Mouse (Mus musculus) liver, embryonic 13.5 days (tissue): Measurements from ENCODE around the gene Gk5. TPM values are rescaled to one million over a fixed set of nuclear protein-coding genes. Genes with fewer than 3 reads are reported as not detected.
"Not testable (repeated sequence)": the region's sequence is repeated elsewhere in the genome, so short reads cannot be mapped to it uniquely, and the experiment has no call there.

Source experiments
- ATAC-seq: fragments of 200-750 bp; cut with Nextera tagmentation; 2 replicates; pipeline ENCODE4 v1.8.0; 2017; ENCODE audit warnings: low read depth, mild to moderate bottlenecking, moderate number of reproducible peaks, moderate library complexity
- DNase-seq: peaks from one replicate; pipeline ENCODE4 v3.0.0; 2022
- H3K27ac ChIP-seq: fragments of 300-500 bp; sonication (generic); 2 replicates; pipeline ENCODE4 v1.5.1; 2015; ENCODE audit warnings: moderate library complexity, mild to moderate bottlenecking, inconsistent platforms
- H3K27me3 ChIP-seq: fragments of 300-500 bp; sonication (generic); 2 replicates; pipeline ENCODE4 v1.6.1; 2015; ENCODE audit warnings: mild to moderate bottlenecking, inconsistent platforms
- H3K36me3 ChIP-seq: fragments of 300-500 bp; sonication (generic); 2 replicates; pipeline ENCODE4 v1.6.1; 2015; ENCODE audit warnings: mild to moderate bottlenecking, inconsistent platforms
- H3K4me1 ChIP-seq: fragments of 300-500 bp; sonication (generic); replicated peaks from 2 replicates; pipeline ENCODE4 v1.6.1; 2015; ENCODE audit warnings: inconsistent platforms
- H3K4me2 ChIP-seq: fragments of 300-500 bp; sonication (generic); 2 replicates; pipeline ENCODE4 v1.6.1; 2015; ENCODE audit warnings: inconsistent platforms, mild to moderate bottlenecking, moderate library complexity
- H3K4me3 ChIP-seq: fragments of 300-500 bp; sonication (generic); replicated peaks from 2 replicates; pipeline ENCODE4 v1.5.1; 2015; ENCODE audit warnings: mild to moderate bottlenecking, inconsistent platforms
- H3K9ac ChIP-seq: fragments of 300-500 bp; sonication (generic); 2 replicates; pipeline ENCODE4 v1.6.1; 2015; ENCODE audit warnings: mild to moderate bottlenecking, inconsistent platforms
- H3K9me3 ChIP-seq: fragments of 300-500 bp; sonication (generic); replicated peaks from 2 replicates; pipeline ENCODE4 v1.6.1; 2016; ENCODE audit warnings: inconsistent platforms
- WGBS: fragments of 180-500 bp; shearing (Covaris S2); methylation state at CpG from one replicate; pipeline ENCODE4 v1.1.7; 2015; ENCODE audit not compliant: insufficient replicate concordance; 5-methylcytosine and 5-hydroxymethylcytosine counted together
- polyA plus RNA-seq: library from polyadenylated mRNA; unstranded; fragments of >200 nt; fragmentation: Nextera tagmentation; extraction: Ambion mirVana; gene quantifications from 2 replicates; pipeline ENCODE4 v1.2.1, GENCODE M21; 2015

Gene Gk5
- polyA plus RNA-seq = 0.47 and 0.64 TPM in 2 replicates

- Histone ChIP-seq H3K4me2 (peak within 1 kb of the TSS; percentile 91), H3K4me3 (peak within 1 kb of the TSS; percentile 67), H3K27me3 (peaks cover 12% of the 10 kb centered on the region), H3K36me3 (no peaks in the 10 kb centered on the region), H3K9ac (peak within 1 kb of the TSS; percentile 65), H3K4me1 (peaks cover 20% of the 10 kb centered on the region), H3K27ac (no peak within 1 kb of the TSS), H3K9me3 (no peaks in the 10 kb centered on the region)
- peak; percentile 91 for DNase-seq
- peak; percentile 95 for ATAC-seq
- WGBS = 1% methylated on average over 76 of the region's 76 CpGs
Observed at GRCm38 (mm10) chr9:96118861-96119772, at the start of gene Gk5. Gene Gk5 (plus strand): TSS chr9:96119362.

- H3K9ac ChIP-seq = no peak overlapping the region
- ATAC-seq (no peak), DNase-seq (no peak)
- no peaks in the 10 kb centered on the region for H3K9me3 ChIP-seq
- H3K36me3 ChIP-seq = no peaks in the 10 kb centered on the region
- H3K27ac ChIP-seq = no peak overlapping the region
- no peaks in the 10 kb centered on the region for H3K4me1 ChIP-seq
- WGBS = 81% methylated on average over 13 of the region's 13 CpGs
- no peak overlapping the region for H3K4me3 ChIP-seq
- H3K27me3 ChIP-seq = peaks cover 13% of the 10 kb centered on the region; the same call in 1 of the 2 replicates
- no peak overlapping the region for H3K4me2 ChIP-seq
Observed at GRCm38 (mm10) chr9:96078752-96079315, 40.3 kb upstream of the Gk5 start.

DNA sequence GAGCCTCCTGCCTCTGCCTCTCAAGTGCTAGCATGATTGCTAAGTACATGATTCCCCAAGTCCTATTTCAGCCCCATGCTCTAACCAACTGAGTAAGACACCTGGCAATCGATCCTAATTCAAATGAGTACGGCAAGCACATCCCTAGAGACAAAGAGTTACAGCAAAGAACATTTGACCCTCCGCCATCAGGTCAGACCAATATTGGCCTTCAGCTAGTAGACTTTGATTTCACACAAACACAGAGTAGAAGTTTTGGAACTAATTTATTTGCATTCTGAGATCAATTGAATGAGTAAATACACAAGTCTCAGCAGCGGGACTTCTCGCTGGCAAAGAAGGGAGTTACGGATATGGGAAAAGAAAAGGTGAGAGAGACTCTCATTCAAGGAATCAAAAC is 33.9 kb upstream of the Gk5 start:
- Histone ChIP-seq H3K27me3 (peaks cover 23% of the 10 kb centered on the region), H3K4me1 (no peaks in the 10 kb centered on the region), H3K4me3 (no peak overlapping the region), H3K9ac (no peak overlapping the region), H3K36me3 (no peaks in the 10 kb centered on the region), H3K9me3 (no peaks in the 10 kb centered on the region), H3K27ac (no peak overlapping the region), H3K4me2 (no peak overlapping the region)
- ATAC-seq = no peak
- DNase-seq = no peak
- 68% methylated on average over 6 of the region's 6 CpGs for WGBS

DNA sequence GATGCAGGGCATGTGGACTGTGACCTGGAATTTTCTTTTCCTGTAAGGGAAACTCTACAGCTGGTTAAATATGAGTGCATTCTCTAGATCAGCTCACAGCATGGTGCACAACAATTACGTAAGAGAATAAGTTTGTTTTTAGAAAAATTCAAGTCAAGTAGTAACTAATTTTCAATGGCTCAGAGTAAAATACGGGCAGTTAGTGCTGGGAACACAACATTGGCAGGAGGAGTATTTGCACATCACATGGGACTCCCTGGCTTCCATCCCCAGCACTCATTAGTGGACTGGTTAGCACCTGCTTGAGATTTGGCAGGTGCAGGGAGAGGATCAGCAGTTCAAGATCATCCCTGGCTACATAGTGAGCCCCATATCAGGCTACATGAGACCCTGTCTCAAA is 31.5 kb upstream of the Gk5 start:
- ATAC-seq = no peak
- no peak overlapping the region for H3K4me2 ChIP-seq
- 65% methylated on average over 2 of the region's 2 CpGs for WGBS

GRCm38 (mm10) chr9:96088456-96088855 is 30.7 kb upstream of the Gk5 start:
- H3K4me3 ChIP-seq, DNase-seq, ATAC-seq, H3K9me3 ChIP-seq, H3K4me1 ChIP-seq, H3K4me2 ChIP-seq, H3K9ac ChIP-seq, H3K36me3 ChIP-seq, H3K27ac ChIP-seq: not testable (repeated sequence)
- 74% methylated on average over 3 of the region's 3 CpGs for WGBS
- peaks cover 29% of the 10 kb centered on the region for H3K27me3 ChIP-seq

More for the DNA sequence above, 31.5 kb upstream of the Gk5 start:
- no peaks in the 10 kb centered on the region for H3K4me1 ChIP-seq
- H3K4me3 ChIP-seq = no peak overlapping the region
- no peaks in the 10 kb centered on the region for H3K36me3 ChIP-seq
- 0 out of 2 replicates have a peak, but pooled peaks cover 3% of the 10 kb centered on the region for H3K9me3 ChIP-seq
- no peak for DNase-seq
- no peak overlapping the region for H3K9ac ChIP-seq
- no peak overlapping the region for H3K27ac ChIP-seq
- peaks cover 29% of the 10 kb centered on the region for H3K27me3 ChIP-seq

DNA sequence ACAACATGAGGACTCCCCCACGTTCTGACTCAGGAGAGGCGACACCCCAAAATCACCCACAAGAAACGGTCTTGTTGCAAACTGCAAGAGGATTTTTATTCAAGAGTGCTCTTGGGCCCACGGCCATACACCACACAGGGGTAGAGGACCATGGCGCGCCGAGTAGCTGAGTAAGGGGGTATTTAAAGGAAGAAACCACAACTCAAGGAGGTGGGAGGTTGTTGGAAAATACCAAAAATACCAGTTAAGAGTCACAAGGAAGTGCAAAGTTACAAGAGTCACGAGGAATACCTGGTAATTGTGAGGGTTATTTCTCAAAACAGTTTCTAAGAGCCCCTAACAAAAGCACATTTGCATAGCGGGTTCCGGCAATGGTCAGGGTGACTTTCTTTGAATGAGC is 26.5 kb upstream of the Gk5 start:
- H3K4me2 ChIP-seq, DNase-seq: not testable (repeated sequence)

GRCm38 (mm10) chr9:96093221-96093620 is 25.9 kb upstream of the Gk5 start:
- ATAC-seq (no peak), DNase-seq (no peak)
- Histone ChIP-seq H3K9ac (no peak overlapping the region), H3K36me3 (no peaks in the 10 kb centered on the region), H3K9me3 (peaks cover 17% of the 10 kb centered on the region), H3K4me1 (no peaks in the 10 kb centered on the region), H3K27ac (no peak overlapping the region), H3K4me2 (no peak overlapping the region), H3K27me3 (peaks cover 12% of the 10 kb centered on the region; the same call in 1 of the 2 replicates), H3K4me3 (no peak overlapping the region)
- WGBS = 72% methylated on average over 1 of the region's 1 CpGs

More for the DNA sequence above, 26.5 kb upstream of the Gk5 start:
- peaks cover 17% of the 10 kb centered on the region for H3K9me3 ChIP-seq
- not testable (repeated sequence) for H3K9ac ChIP-seq, H3K27ac ChIP-seq, H3K4me1 ChIP-seq, H3K4me3 ChIP-seq, ATAC-seq, H3K36me3 ChIP-seq
- WGBS = 73% methylated on average over 10 of the region's 10 CpGs
- peaks cover 15% of the 10 kb centered on the region; the same call in 1 of the 2 replicates for H3K27me3 ChIP-seq

GRCm38 (mm10) chr9:96094341-96094740 is 24.8 kb upstream of the Gk5 start:
- Histone ChIP-seq H3K36me3 (no peaks in the 10 kb centered on the region), H3K4me3 (no peak overlapping the region), H3K9ac (no peak overlapping the region), H3K27ac (no peak overlapping the region), H3K9me3 (peaks cover 23% of the 10 kb centered on the region), H3K4me1 (no peaks in the 10 kb centered on the region), H3K27me3 (peaks cover 7% of the 10 kb centered on the region; the same call in 1 of the 2 replicates), H3K4me2 (no peak overlapping the region)
- no peak for ATAC-seq
- no peak for DNase-seq
- WGBS = 24% methylated on average over 1 of the region's 1 CpGs

DNA sequence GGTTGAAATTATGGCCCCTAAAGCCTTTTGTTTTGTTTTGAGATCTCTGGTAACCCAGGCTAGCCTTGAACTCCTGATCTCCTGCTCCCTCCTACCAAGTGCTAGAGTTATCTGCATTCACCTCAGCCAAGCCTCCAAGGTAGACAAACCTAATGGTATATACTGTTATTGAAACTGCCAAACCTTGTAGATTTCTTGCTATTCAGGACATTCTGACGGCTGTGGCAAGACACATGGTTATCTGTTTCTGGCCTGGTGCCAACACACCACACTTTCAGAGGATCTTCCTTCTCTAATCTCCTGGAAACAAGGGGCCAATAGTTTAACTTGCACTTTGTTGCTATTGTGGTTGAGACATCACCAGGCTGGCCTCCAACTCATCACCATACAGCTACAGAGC is 24.0 kb upstream of the Gk5 start:
- H3K36me3 ChIP-seq = no peaks in the 10 kb centered on the region
- no peak overlapping the region for H3K27ac ChIP-seq
- WGBS = 52% methylated on average over 1 of the region's 1 CpGs
- no peak overlapping the region for H3K9ac ChIP-seq
- no peak for ATAC-seq
- H3K4me1 ChIP-seq = no peaks in the 10 kb centered on the region
- H3K9me3 ChIP-seq = peaks cover 31% of the 10 kb centered on the region
- no peak overlapping the region for H3K4me2 ChIP-seq
- H3K4me3 ChIP-seq = no peak overlapping the region
- H3K27me3 ChIP-seq = peaks cover 7% of the 10 kb centered on the region; the same call in 1 of the 2 replicates
- DNase-seq = no peak

- H3K9ac ChIP-seq = no peak overlapping the region
- DNase-seq = no peak
- H3K27me3 ChIP-seq = 0 out of 2 replicates have a peak, but pooled peaks cover 3% of the 10 kb centered on the region
- H3K4me3 ChIP-seq = no peak overlapping the region
- no peak overlapping the region for H3K4me2 ChIP-seq
- no peak overlapping the region for H3K27ac ChIP-seq
- WGBS = 73% methylated on average over 8 of the region's 8 CpGs
- ATAC-seq = no peak
- peaks cover 17% of the 10 kb centered on the region for H3K9me3 ChIP-seq
- H3K4me1 ChIP-seq = no peaks in the 10 kb centered on the region
- H3K36me3 ChIP-seq = no peaks in the 10 kb centered on the region
Observed at GRCm38 (mm10) chr9:96102846-96103245, 16.3 kb upstream of the Gk5 start.

DNA sequence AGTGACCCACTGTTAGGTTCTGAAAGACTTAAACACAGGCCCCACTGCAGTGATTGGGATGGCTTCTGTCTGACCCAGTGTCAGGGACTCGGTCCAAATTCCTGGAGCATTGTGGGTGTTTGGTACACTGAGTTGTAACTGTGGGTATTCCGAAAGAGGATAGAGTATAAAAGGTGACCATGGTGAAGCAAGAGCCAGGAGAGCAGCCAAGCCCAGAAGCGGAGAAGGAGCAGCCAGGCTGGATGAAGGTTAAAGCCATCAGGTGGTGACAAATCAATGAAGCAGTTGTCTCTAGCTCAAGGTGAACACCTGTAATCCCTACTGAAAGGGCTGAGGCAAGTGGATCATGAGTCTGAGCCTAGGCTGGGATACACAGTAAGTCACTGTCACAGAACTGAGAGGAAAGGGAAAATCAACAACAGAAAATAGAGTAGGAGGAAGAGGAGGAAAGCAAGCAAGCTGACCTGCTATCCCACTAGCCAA is 6.2 kb upstream of the Gk5 start:
- ATAC-seq (no peak), DNase-seq (no peak)
- Histone ChIP-seq H3K4me2 (no peak overlapping the region), H3K4me3 (no peak overlapping the region), H3K27ac (no peak overlapping the region), H3K9ac (no peak overlapping the region), H3K36me3 (no peaks in the 10 kb centered on the region), H3K4me1 (no peaks in the 10 kb centered on the region), H3K9me3 (no peaks in the 10 kb centered on the region), H3K27me3 (peaks cover 11% of the 10 kb centered on the region; the same call in 1 of the 2 replicates)
- 62% methylated on average over 3 of the region's 3 CpGs for WGBS
